In genomic region chr9:45677952-45678663, GRCm38 (mm10) we compare ENCODE assay signal across 9 mouse cellular contexts.
A peak's percentile ranks its signal among the peaks of the same experiment; 100 is the strongest.
DNase-seq lines count a peak whose midpoint lies in the region; ATAC-seq and TF ChIP-seq lines count a peak whose summit lies in the region.
"Had no signal": no experiment of that assay in that cellular context is flagged by ENCODE, and none has a peak within 500 bp of the region (broad histone marks: within the 10 kb centered on the region; RNA-seq: fewer than 3 reads in every experiment).

No protein-coding gene starts in this region.

- no peaks in the 10 kb centered on the region for H3K27me3 ChIP-seq in limb, embryonic 14.5 days (ENCODE audit: control insufficient read depth, insufficient read depth, low read length)
- H3K27me3 ChIP-seq in stomach, postnatal 0 days (ENCODE audit: control insufficient read depth, insufficient read depth, low read length): no peaks in the 10 kb centered on the region

- no peaks in the 10 kb centered on the region for H3K4me1 ChIP-seq in lung, adult 2 months (ENCODE audit: control insufficient read depth, insufficient read depth, low read length)
- H3K4me1 ChIP-seq in limb, embryonic 14.5 days (ENCODE audit: control insufficient read depth, insufficient read depth, low read length): peaks cover 18% of the 10 kb centered on the region
- no peaks in the 10 kb centered on the region; the same call in none of the 2 replicates for H3K4me1 ChIP-seq in stomach, postnatal 0 days (replicated peaks; ENCODE audit: control insufficient read depth, insufficient read depth)

- H3K27ac ChIP-seq in limb, embryonic 14.5 days (replicated peaks; ENCODE audit: low read depth, low read length): peak overlapping the region; percentile 69
- 0 out of 2 replicates have a peak overlapping the region, but pooled peaks have one; percentile 13 for H3K27ac ChIP-seq in stomach, postnatal 0 days (replicated peaks)

- H3K4me3 ChIP-seq in lung, adult 2 months (replicated peaks; ENCODE audit: extremely low read depth, low read depth, low read length): no peak overlapping the region
- H3K4me3 ChIP-seq in limb, embryonic 14.5 days (replicated peaks; ENCODE audit: low read length): no peak overlapping the region
- no peak overlapping the region for H3K4me3 ChIP-seq in stomach, postnatal 0 days (ENCODE audit: low read depth, low read length)

- no peak overlapping the region for H3K9ac ChIP-seq in limb, embryonic 14.5 days (ENCODE audit: low read depth, low read length, severe bottlenecking)
- no peak overlapping the region for H3K9ac ChIP-seq in stomach, postnatal 0 days (ENCODE audit: low read length)

- no peak overlapping the region for H3K4me2 ChIP-seq in limb, embryonic 14.5 days (replicated peaks; ENCODE audit: low read depth, low read length, severe bottlenecking)
- no peak overlapping the region for H3K4me2 ChIP-seq in stomach, postnatal 0 days (replicated peaks; ENCODE audit: low read depth)

- no peaks in the 10 kb centered on the region for H3K9me3 ChIP-seq in limb, embryonic 14.5 days (ENCODE audit: control insufficient read depth, low read length)
- H3K9me3 ChIP-seq in stomach, postnatal 0 days (ENCODE audit: control insufficient read depth, low read length): no peaks in the 10 kb centered on the region

- DNase-seq in cerebellum, postnatal 14 days: peak; percentile 38 to 47
- no peak for DNase-seq in cerebellum, adult 11-12 months
- DNase-seq in lung, postnatal 10 days: peak; percentile 13
- no peak for DNase-seq in lung, adult 2 months
- DNase-seq in limb, embryonic 14.5 days (ENCODE audit: low spot score): peak; percentile 42
- DNase-seq in stomach, postnatal 0 days (ENCODE audit: low spot score): no peak
- no peak for DNase-seq in urinary bladder, adult 2 months (ENCODE audit: low spot score)
- DNase-seq in adrenal gland, postnatal 10 days: no peak

- TF ChIP-seq POLR2A in lung, adult 2 months (IDR thresholded peaks at IDR 0.05; ENCODE audit: borderline replicate concordance, extremely low read depth, low read depth, low read length): no peak
- no peak for TF ChIP-seq POLR2A in limb, embryonic 14.5 days (IDR thresholded peaks at IDR 0.05; ENCODE audit: borderline replicate concordance, extremely low read depth, insufficient read depth, insufficient read length)

- no peak for TF ChIP-seq CTCF in lung, adult 2 months (IDR thresholded peaks at IDR 0.05; ENCODE audit: insufficient read depth, low read length)
- no peak for TF ChIP-seq CTCF in stomach, postnatal 0 days (IDR thresholded peaks at IDR 0.05; ENCODE audit: low read depth)

- H3K36me3 ChIP-seq in limb, embryonic 14.5 days (ENCODE audit: control insufficient read depth, insufficient read depth, low read length): no peaks in the 10 kb centered on the region
- no peaks in the 10 kb centered on the region for H3K36me3 ChIP-seq in stomach, postnatal 0 days (ENCODE audit: control insufficient read depth, insufficient read depth, low read length)

- ATAC-seq in limb, embryonic 14.5 days (ENCODE audit: low FRiP score, low read depth): peak; percentile 18; the same call in 1 of the 2 replicates
- no peak for ATAC-seq in stomach, postnatal 0 days (ENCODE audit: low FRiP score, low TSS enrichment)
- ATAC-seq: Patski had no signal

- 55% methylated on average over 8 of the region's 8 CpGs for WGBS in lung, adult 2 months
- WGBS in limb, embryonic 14.5 days: 57% methylated on average over 8 of the region's 8 CpGs
- WGBS in stomach, postnatal 0 days: 44% methylated on average over 8 of the region's 8 CpGs

- TF ChIP-seq EP300 in stomach, postnatal 0 days (optimal IDR thresholded peaks at IDR 0.05): no peak

Comparison
In these comparisons a context has a peak if more than half of its experiments do, and no peak if none do; other contexts are left out.
1. DNase-seq: peak in cerebellum, postnatal 14 days (2 of 2), lung, postnatal 10 days (single experiment) and limb, embryonic 14.5 days (single experiment); none in cerebellum, adult 11-12 months (single experiment), lung, adult 2 months (single experiment), stomach, postnatal 0 days (single experiment), urinary bladder, adult 2 months (single experiment) and adrenal gland, postnatal 10 days (single experiment).